Mouse (Mus musculus): ENCODE results near the gene Spata33. TPM values are rescaled to one million over a fixed set of nuclear protein-coding genes. Genes with fewer than 3 reads are reported as not detected.
A peak's percentile ranks its signal among the peaks of the same experiment; 100 is the strongest.
"Not testable (repeated sequence)": the region's sequence is repeated elsewhere in the genome, so short reads cannot be mapped to it uniquely, and the experiment has no call there.

Spata33 gene
- total RNA-seq, 4 experiments from 2014 or later, result 6.0 to 7.9 (median 6.2) TPM

GRCm38 (mm10) chr8:123232553-123232952 is 19.9 kb downstream of the Spata33 start:
- DNase-seq (ENCODE audit: low spot score in 2 of 2), result peak in 1 of 2 experiments; percentile 55

GRCm38 (mm10) chr8:123233300-123233699 is 20.7 kb downstream of the Spata33 start:
- no peak for DNase-seq (ENCODE audit: low spot score in 2 of 2)

- no peak for DNase-seq (ENCODE audit: low spot score in 2 of 2)
These were observed 21.1 kb downstream of the Spata33 start for GRCm38 (mm10) chr8:123233760-123234159.

- DNase-seq (ENCODE audit: low spot score in 2 of 2), result peak; percentile 74 to 87
These were observed 22.4 kb downstream of the Spata33 start for GRCm38 (mm10) chr8:123234918-123235519.

- peak; percentile 73 to 86 for DNase-seq (ENCODE audit: low spot score in 2 of 2)
These were observed 23.2 kb downstream of the Spata33 start, which contains the start of gene Spata2l for GRCm38 (mm10) chr8:123235520-123236497. Spata2l (minus strand) TSS chr8:123236233.

GRCm38 (mm10) chr8:123239398-123239797 is 26.8 kb downstream of the Spata33 start:
- DNase-seq (ENCODE audit: low spot score in 2 of 2), result no peak

GRCm38 (mm10) chr8:123242107-123242923 is 29.7 kb downstream of the Spata33 start:
- DNase-seq (ENCODE audit: low spot score in 2 of 2), result no peak

GRCm38 (mm10) chr8:123243053-123243452 is 30.4 kb downstream of the Spata33 start:
- no peak for DNase-seq (ENCODE audit: low spot score in 2 of 2)

- no peak for DNase-seq (ENCODE audit: low spot score in 2 of 2)
These were observed 31.8 kb downstream of the Spata33 start for GRCm38 (mm10) chr8:123244382-123244781.

- DNase-seq (ENCODE audit: low spot score in 2 of 2), result no peak
These were observed 32.9 kb downstream of the Spata33 start for GRCm38 (mm10) chr8:123245543-123245942.

GRCm38 (mm10) chr8:123247748-123248147 is 35.1 kb downstream of the Spata33 start:
- no peak for DNase-seq (ENCODE audit: low spot score in 2 of 2)

- no peak for DNase-seq (ENCODE audit: low spot score in 2 of 2)
These were observed 36.0 kb downstream of the Spata33 start for GRCm38 (mm10) chr8:123248596-123248995.

- no peak for DNase-seq (ENCODE audit: low spot score in 2 of 2)
These were observed 38.3 kb downstream of the Spata33 start for GRCm38 (mm10) chr8:123250940-123251339.

- no peak for DNase-seq (ENCODE audit: low spot score in 2 of 2)
These were observed 40.3 kb downstream of the Spata33 start for GRCm38 (mm10) chr8:123252925-123253324.

- no peak for DNase-seq (ENCODE audit: low spot score in 2 of 2)
These were observed 40.9 kb downstream of the Spata33 start for GRCm38 (mm10) chr8:123253451-123254098.

- DNase-seq (ENCODE audit: low spot score in 2 of 2), result peak; percentile 58 to 68
These were observed 41.7 kb downstream of the Spata33 start, which contains the start of the genes Zfp276 and Vps9d1 for GRCm38 (mm10) chr8:123254099-123254885. Zfp276 (plus strand) TSS chr8:123254195. Vps9d1 (minus strand) TSS chr8:123254348.

GRCm38 (mm10) chr8:123255170-123255569 is 42.5 kb downstream of the Spata33 start:
- no peak for DNase-seq (ENCODE audit: low spot score in 2 of 2)

GRCm38 (mm10) chr8:123257114-123257513 is 44.5 kb downstream of the Spata33 start:
- DNase-seq (ENCODE audit: low spot score in 2 of 2), result peak; percentile 24 to 81

GRCm38 (mm10) chr8:123257593-123257992 is 45.0 kb downstream of the Spata33 start:
- not testable (repeated sequence) for DNase-seq (ENCODE audit: low spot score in 2 of 2)

Data from left cerebral cortex, adult 8-10 months (tissue).